Mouse (Mus musculus): ENCODE results near the gene Ep400. TPM values are rescaled to one million over a fixed set of nuclear protein-coding genes. Genes with fewer than 3 reads are reported as not detected.
A peak's percentile ranks its signal among the peaks of the same experiment; 100 is the strongest.

Ep400 gene
- total RNA-seq, 2 experiments from 2014 or later = 84.9 to 86.1 TPM

- no peak for DNase-seq (ENCODE audit: extremely low spot score in 1 of 2, low spot score in 2 of 2)
- intact Hi-C loops (cut with DNase I) = no loop called here
Observed at GRCm38 (mm10) chr5:110627351-110627750, 143.2 kb downstream of the Ep400 start.

- intact Hi-C loops (cut with DNase I) = no loop called here
- DNase-seq (ENCODE audit: extremely low spot score in 1 of 2, low spot score in 2 of 2) = no peak
Observed at GRCm38 (mm10) chr5:110624319-110624718, 146.2 kb downstream of the Ep400 start.

GRCm38 (mm10) chr5:110619226-110619625 is 151.3 kb downstream of the Ep400 start:
- no peak for DNase-seq (ENCODE audit: extremely low spot score in 1 of 2, low spot score in 2 of 2)
- intact Hi-C loops (cut with DNase I) = no loop called here

Small RNA genes lying within 50 kb of the gene (microRNA-seq; reads per million reads assigned to microRNA genes)
- 5.7 reads per million, percentile 20 among the genes with 10 or more reads in this experiment for gene Mir7026

Other genes with a start within 250 kb of the Ep400 start
- gene Galnt9, start 226.4 kb downstream of the Ep400 start, total RNA-seq (2021) = 10 to 100 TPM; 64.1 to 67.4 TPM
- gene Noc4l, start 117.3 kb downstream of the Ep400 start, total RNA-seq (2021) = 10 to 100 TPM; 30.9 to 32.7 TPM
- gene Ddx51, start 117.3 kb downstream of the Ep400 start, total RNA-seq (2021) = 10 to 100 TPM; 27.3 to 27.6 TPM
- gene Pus1, start 9.9 kb upstream of the Ep400 start, total RNA-seq (2021) = 10 to 100 TPM; 19.4 TPM
- 10 to 100 TPM; 68.3 to 73.5 TPM for gene Ulk1, start 39.4 kb upstream of the Ep400 start, total RNA-seq (2021)
- gene Hscb, start 69.1 kb upstream of the Ep400 start, total RNA-seq (2021) = 10 to 100 TPM in 1 of 2 experiments, 1 to 10 TPM in 1; 9.3 to 10.3 TPM
- 1 to 10 TPM; 1.2 to 2.0 TPM for gene Chek2, start 69.3 kb upstream of the Ep400 start, total RNA-seq (2021)
- 10 to 100 TPM; 22.3 to 30.9 TPM for gene Ttc28, start 109.1 kb upstream of the Ep400 start, total RNA-seq (2021)